Mouse (Mus musculus) urinary bladder, adult 2 months (tissue): ENCODE measurements around the gene Clns1a. TPM values are rescaled to one million over a fixed set of nuclear protein-coding genes. Genes with fewer than 3 reads are reported as not detected.

Experiments
- DNase-seq: peaks from one replicate; pipeline ENCODE4 v3.0.0; 2022; ENCODE audit warnings: low spot score
- polyA plus RNA-seq: library from polyadenylated mRNA; depleted of rRNA; stranded (reverse); fragments of >200 nt; gene quantifications from 2 replicates; pipeline ENCODE4 v1.2.3, GENCODE M21; 2012; rRNA removed

Gene Clns1a
- polyA plus RNA-seq, 1 experiment, result 55.6 TPM

DNA sequence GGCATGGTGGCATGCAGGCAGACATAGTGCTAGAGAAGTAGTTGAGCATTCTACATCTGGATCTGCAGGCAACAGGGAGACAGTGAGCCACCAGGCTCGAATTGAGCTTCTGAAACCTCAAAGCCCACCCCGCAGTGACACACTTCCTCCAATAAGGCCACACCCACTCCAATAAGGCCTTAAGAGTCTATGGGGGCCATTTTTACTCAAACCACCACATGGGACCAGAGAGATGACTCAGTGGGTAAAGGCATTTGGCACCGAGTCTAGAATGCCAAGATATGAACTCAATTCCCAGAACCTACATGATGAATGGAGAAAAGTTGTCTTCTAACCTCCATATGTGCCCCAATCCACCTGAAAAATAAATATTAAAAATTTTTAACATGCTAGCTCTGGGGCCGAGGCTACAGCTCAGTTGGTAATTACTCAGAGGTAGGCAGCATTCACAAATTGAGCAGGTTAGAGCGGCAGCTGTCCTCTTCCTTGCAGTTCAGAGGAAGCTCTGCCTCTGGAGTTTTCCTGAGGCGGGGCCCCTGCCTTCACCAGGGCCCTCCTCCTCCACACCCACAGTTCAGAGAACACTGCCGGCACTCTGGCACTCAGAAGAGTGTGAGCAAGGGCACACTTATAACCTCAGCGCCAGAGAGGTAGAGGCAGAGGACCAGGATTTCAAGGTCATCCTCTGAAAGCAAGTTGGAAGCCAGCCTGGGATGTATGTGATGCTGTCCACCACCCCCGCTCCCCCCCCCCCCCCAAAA is 70.2 kb downstream of the Clns1a start:
- DNase-seq, result no peak

- DNase-seq, result no peak
Observed at GRCm38 (mm10) chr7:97767841-97768240, 71.4 kb downstream of the Clns1a start.

GRCm38 (mm10) chr7:97769020-97769419 is 72.6 kb downstream of the Clns1a start:
- DNase-seq, result no peak

Other genes starting within 250 kb of the Clns1a start
- gene Kctd14, start 245.3 kb upstream of the Clns1a start, polyA plus RNA-seq, result 1.2 and 1.4 TPM in 2 replicates
- gene Ints4, start 215.7 kb upstream of the Clns1a start, polyA plus RNA-seq, result 52.5 and 53.3 TPM in 2 replicates
- 54.3 and 64.7 TPM in 2 replicates for gene Aamdc, start 117.1 kb upstream of the Clns1a start, polyA plus RNA-seq
- 6.3 and 12.6 TPM in 2 replicates for gene Rsf1, start 116.7 kb upstream of the Clns1a start, polyA plus RNA-seq
- 3.0 and 3.9 TPM in 2 replicates for gene Aqp11, start 41.7 kb downstream of the Clns1a start, polyA plus RNA-seq
- gene Pak1, start 91.9 kb downstream of the Clns1a start, polyA plus RNA-seq, result 14.6 and 19.2 TPM in 2 replicates
- not detected in 2 replicates for gene Gdpd4, start 223.3 kb downstream of the Clns1a start, polyA plus RNA-seq